Mouse (Mus musculus): ENCODE measurements at regions not wholly inside any gene's neighbourhood (a gene's known extent, or its start where the extent isn't known, plus 50 kb on each side); places are given as distances from the start of the nearest gene placed in this dataset.

- Histone ChIP-seq H3K27me3 (ENCODE audit: control insufficient read depth, insufficient read depth, low read length) (no peaks in the 10 kb centered on the region), H3K4me1 (ENCODE audit: control insufficient read depth, insufficient read depth, low read length) (no peaks in the 10 kb centered on the region), H3K4me2 (ENCODE audit: low read depth, low read length) (no peak overlapping the region), H3K9ac (replicated peaks; ENCODE audit: low read depth, low read length) (no peak overlapping the region), H3K36me3 (ENCODE audit: control insufficient read depth, insufficient read depth, low read length) (no peaks in the 10 kb centered on the region), H3K9me3 (ENCODE audit: control insufficient read depth, low read length) (no peaks in the 10 kb centered on the region), H3K4me3 (ENCODE audit: low read depth, low read length) (no peak overlapping the region), H3K27ac (ENCODE audit: low read depth, low read length) (no peak overlapping the region)
- ATAC-seq (ENCODE audit: low read depth), result peak; percentile 31; the same call in 1 of the 2 replicates
- 56% methylated on average over 2 of the region's 2 CpGs for WGBS
These were observed 364.4 kb upstream of the Khdrbs2 start for GRCm38 (mm10) chr1:31808074-31808473.

All from neural tube, embryonic 14.5 days (tissue).